Mouse (Mus musculus) neural tube, embryonic 14.5 days (tissue): ENCODE results near the gene Cilp2. TPM values are rescaled to one million over a fixed set of nuclear protein-coding genes. Genes with fewer than 3 reads are reported as not detected.

Source experiments
- ATAC-seq: fragments of 200-750 bp; cut with Nextera tagmentation; 2 replicates; pipeline ENCODE4 v1.8.0; 2017; ENCODE audit warnings: low read depth, mild to moderate bottlenecking, moderate TSS enrichment, moderate library complexity
- H3K27ac ChIP-seq: fragments of 300-500 bp; sonication (generic); 2 replicates; pipeline ENCODE4 v1.5.1; 2014; ENCODE audit warnings: low read depth, mild to moderate bottlenecking, control low read depth, low read length, moderate library complexity, mixed read lengths
- H3K27me3 ChIP-seq: fragments of 300-500 bp; sonication (generic); 2 replicates; pipeline ENCODE4 v1.6.1; 2014; ENCODE audit warnings: low read length; ENCODE audit not compliant: control insufficient read depth, insufficient read depth
- H3K36me3 ChIP-seq: fragments of 300-500 bp; sonication (generic); 2 replicates; pipeline ENCODE4 v1.6.1; 2014; ENCODE audit warnings: low read length, mixed read lengths; ENCODE audit not compliant: control insufficient read depth, insufficient read depth
- H3K4me1 ChIP-seq: fragments of 300-500 bp; sonication (generic); 2 replicates; pipeline ENCODE4 v1.6.1; 2014; ENCODE audit warnings: low read length; ENCODE audit not compliant: control insufficient read depth, insufficient read depth
- H3K4me2 ChIP-seq: fragments of 300-500 bp; sonication (generic); 2 replicates; pipeline ENCODE4 v1.6.1; 2014; ENCODE audit warnings: mild to moderate bottlenecking, low read depth, low read length, control low read depth
- H3K4me3 ChIP-seq: fragments of 300-500 bp; sonication (generic); 2 replicates; pipeline ENCODE4 v1.5.1; 2014; ENCODE audit warnings: low read depth, low read length, control low read depth, mixed read lengths
- H3K9ac ChIP-seq: fragments of 300-500 bp; sonication (generic); replicated peaks from 2 replicates; pipeline ENCODE4 v1.6.1; 2014; ENCODE audit warnings: low read depth, mild to moderate bottlenecking, control low read depth, low read length, mixed read lengths
- H3K9me3 ChIP-seq: fragments of 300-500 bp; sonication (generic); 2 replicates; pipeline ENCODE4 v1.6.1; 2016; ENCODE audit warnings: low read length; ENCODE audit not compliant: control insufficient read depth
- WGBS: fragments of 180-500 bp; shearing (Covaris S2); extraction: QIAGEN DNeasy Blood & Tissue Kit; methylation state at CpG from one replicate; pipeline ENCODE4 v1.1.7; 2014; 5-methylcytosine and 5-hydroxymethylcytosine counted together
- polyA plus RNA-seq: library from polyadenylated mRNA; unstranded; fragments of >200 nt; fragmentation: Nextera tagmentation; extraction: Ambion mirVana; gene quantifications from 2 replicates; pipeline ENCODE4 v1.2.1, GENCODE M21; 2014

Gene Cilp2
- polyA plus RNA-seq, 1 experiment from 2014 or later, result 3.5 TPM

DNA sequence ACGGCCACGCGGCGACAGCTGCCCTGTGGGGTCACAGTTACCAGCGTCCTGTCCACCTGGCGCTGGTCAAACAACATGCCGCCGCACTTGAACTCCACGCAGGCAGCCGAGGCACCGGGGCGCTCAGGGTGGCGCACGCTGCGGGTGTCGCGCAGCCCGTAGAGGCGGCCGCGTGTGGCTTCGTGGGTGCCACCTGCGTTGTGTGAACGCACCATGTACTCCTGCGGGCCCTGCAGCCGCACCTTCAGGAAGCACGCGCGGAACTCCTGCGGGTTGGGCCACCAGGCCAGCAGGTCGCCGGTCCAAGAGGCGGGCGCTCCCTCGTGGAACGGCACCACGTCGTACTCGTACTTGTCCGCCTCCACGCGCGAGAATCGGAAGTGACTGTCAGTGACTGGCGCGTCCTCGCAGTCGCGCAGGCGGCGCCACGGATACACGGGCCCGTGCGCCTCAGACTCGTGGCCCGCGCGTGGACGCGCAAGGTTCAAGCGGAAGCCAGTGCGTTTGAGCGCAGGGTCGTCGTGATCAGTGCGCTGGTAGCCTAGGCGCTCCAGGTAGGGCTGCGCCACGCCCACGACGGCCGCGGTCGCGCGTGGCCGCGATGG lies 6.1 kb downstream of the Cilp2 start:
- H3K27ac ChIP-seq, result no peak overlapping the region
- peak overlapping the region; percentile 37 for H3K4me3 ChIP-seq
- H3K27me3 ChIP-seq, result peaks cover 71% of the 10 kb centered on the region
- peak overlapping the region; percentile 49 for H3K4me2 ChIP-seq
- peak; percentile 21 for ATAC-seq
- 0 out of 2 replicates have a peak, but pooled peaks cover 2% of the 10 kb centered on the region for H3K4me1 ChIP-seq
- H3K36me3 ChIP-seq, result no peaks in the 10 kb centered on the region
- WGBS, result 14% methylated on average over 77 of the region's 79 CpGs
- H3K9me3 ChIP-seq, result no peaks in the 10 kb centered on the region
- no peak overlapping the region; the same call in 1 of the 2 replicates for H3K9ac ChIP-seq

DNA sequence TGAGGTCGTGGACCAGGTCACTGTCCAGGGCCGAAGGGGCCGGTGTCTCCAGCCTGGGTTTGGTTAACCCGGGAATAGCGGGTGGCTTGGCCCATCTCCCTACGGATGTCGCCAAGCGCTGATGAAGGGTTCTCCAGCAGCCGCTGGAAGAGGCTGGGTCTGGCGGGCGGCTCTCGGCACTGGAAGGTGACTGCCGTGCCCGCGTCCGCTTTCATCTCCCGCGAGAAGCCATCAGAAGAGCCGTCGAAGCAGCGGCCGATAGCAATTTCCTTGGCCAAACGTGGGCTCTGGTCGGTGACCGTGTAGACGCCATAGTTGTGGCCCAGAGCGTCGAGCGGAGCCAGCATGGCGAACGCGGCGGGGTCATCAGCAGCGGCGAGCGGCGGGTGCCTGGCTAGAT lies 6.6 kb downstream of the Cilp2 start:
- H3K36me3 ChIP-seq, result no peaks in the 10 kb centered on the region
- H3K4me2 ChIP-seq, result peak overlapping the region; percentile 49
- H3K4me1 ChIP-seq, result 0 out of 2 replicates have a peak, but pooled peaks cover 2% of the 10 kb centered on the region
- H3K27me3 ChIP-seq, result peaks cover 67% of the 10 kb centered on the region
- no peak overlapping the region for H3K27ac ChIP-seq
- H3K9ac ChIP-seq, result no peak overlapping the region
- H3K9me3 ChIP-seq, result no peaks in the 10 kb centered on the region
- ATAC-seq, result no peak
- H3K4me3 ChIP-seq, result peak overlapping the region; percentile 37
- WGBS, result 10% methylated on average over 37 of the region's 37 CpGs

DNA sequence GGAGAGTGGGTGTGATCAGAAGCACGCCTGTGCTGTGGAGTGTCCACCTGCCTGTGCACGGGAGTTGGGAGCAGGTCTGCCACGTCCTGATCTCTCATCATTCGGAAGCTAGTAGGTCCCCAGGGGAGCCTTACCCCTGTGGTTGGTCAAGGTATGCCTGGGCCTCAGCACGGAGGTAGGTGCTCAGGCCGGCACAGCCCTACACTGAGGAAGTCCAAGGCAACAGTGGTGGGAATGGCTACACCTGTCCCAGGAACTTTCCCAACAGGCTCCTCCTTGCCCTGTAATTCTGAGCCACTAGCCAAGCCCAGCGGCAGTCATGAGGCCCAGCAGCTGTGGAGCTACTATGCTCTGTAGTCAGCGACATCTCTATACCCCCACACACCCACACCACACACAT lies 7.8 kb downstream of the Cilp2 start:
- no peak for ATAC-seq
- 0 out of 2 replicates have a peak, but pooled peaks cover 2% of the 10 kb centered on the region for H3K4me1 ChIP-seq
- H3K9me3 ChIP-seq, result no peaks in the 10 kb centered on the region
- no peak overlapping the region for H3K27ac ChIP-seq
- H3K27me3 ChIP-seq, result peaks cover 55% of the 10 kb centered on the region
- no peak overlapping the region for H3K4me3 ChIP-seq
- no peak overlapping the region for H3K9ac ChIP-seq
- H3K36me3 ChIP-seq, result no peaks in the 10 kb centered on the region
- WGBS, result 58% methylated on average over 8 of the region's 8 CpGs
- no peak overlapping the region for H3K4me2 ChIP-seq

DNA sequence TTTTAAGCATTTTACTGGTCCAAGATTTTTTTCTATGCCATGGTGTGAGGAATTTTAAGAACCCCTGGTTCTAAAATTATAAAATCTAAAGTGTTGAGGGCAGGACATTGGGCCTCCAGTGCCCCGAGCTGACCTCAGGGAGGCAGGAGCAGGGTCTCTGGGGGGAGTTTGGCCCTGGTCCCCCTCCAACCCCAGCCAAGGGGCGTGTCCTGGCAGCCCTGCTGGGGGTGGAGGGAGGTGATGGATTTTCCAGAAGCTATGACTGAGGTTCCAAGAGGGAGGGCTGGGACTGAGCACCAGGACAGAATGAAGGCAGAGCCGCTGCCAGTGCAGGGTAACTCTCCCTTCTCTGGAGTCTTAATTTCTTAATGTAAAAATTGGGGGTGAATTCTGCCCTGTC lies 9.5 kb downstream of the Cilp2 start:
- Histone ChIP-seq H3K27me3 (peaks cover 39% of the 10 kb centered on the region), H3K4me3 (no peak overlapping the region), H3K9me3 (no peaks in the 10 kb centered on the region), H3K27ac (no peak overlapping the region), H3K36me3 (no peaks in the 10 kb centered on the region), H3K4me1 (0 out of 2 replicates have a peak, but pooled peaks cover 2% of the 10 kb centered on the region), H3K4me2 (no peak overlapping the region), H3K9ac (no peak overlapping the region)
- 71% methylated on average over 3 of the region's 3 CpGs for WGBS
- no peak for ATAC-seq

DNA sequence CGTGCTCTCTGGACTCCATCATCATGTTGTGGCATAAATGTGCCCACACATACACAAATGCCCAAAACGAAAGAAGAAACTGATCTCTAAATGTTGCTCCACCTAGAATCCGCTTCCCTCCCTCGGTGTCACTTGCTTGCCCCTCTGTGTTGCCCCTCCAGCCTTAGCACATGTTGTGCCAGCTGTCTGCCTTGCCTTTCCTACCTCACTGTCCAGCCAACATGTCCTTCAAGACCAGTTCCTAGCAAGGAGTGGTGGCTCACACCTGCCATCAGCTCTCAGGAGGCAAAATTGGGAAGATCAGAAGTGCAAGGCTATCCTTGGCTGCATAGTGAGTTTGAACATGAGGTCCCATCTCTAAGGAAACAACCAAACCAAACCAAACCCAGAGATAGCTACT lies 10.1 kb downstream of the Cilp2 start:
- H3K4me3 ChIP-seq, result no peak overlapping the region
- no peak overlapping the region for H3K27ac ChIP-seq
- 0 out of 2 replicates have a peak, but pooled peaks cover 2% of the 10 kb centered on the region for H3K36me3 ChIP-seq
- H3K9ac ChIP-seq, result no peak overlapping the region
- no peak overlapping the region for H3K4me2 ChIP-seq
- 85% methylated on average over 4 of the region's 4 CpGs for whole genome bisulfite sequencing
- H3K4me1 ChIP-seq, result 0 out of 2 replicates have a peak, but pooled peaks cover under 1% of the 10 kb centered on the region
- ATAC-seq, result no peak
- H3K9me3 ChIP-seq, result no peaks in the 10 kb centered on the region
- H3K27me3 ChIP-seq, result peaks cover 33% of the 10 kb centered on the region

DNA sequence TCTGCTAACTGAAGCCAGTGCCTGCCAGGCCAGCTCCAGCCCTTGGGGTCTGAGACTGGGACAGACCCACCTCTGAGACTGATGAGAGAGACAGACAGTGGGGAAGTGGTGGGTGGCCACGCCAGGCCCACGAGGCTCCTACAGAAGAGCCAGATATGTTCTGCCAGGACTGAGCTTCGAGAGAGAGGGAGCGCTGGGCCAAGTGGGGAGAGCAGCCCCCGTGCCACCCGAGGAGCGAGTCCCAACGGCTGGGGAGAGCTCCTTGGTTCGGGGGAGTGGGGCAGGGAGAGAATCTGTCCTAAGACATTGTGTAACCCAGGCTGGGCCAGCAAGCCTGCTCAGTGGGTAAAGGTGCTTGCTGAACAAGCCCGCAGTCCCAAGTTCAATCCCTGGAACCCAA lies 10.5 kb downstream of the Cilp2 start:
- Histone ChIP-seq H3K27me3 (peaks cover 29% of the 10 kb centered on the region), H3K4me3 (no peak overlapping the region), H3K9me3 (no peaks in the 10 kb centered on the region), H3K9ac (no peak overlapping the region), H3K4me1 (no peaks in the 10 kb centered on the region), H3K27ac (no peak overlapping the region), H3K36me3 (0 out of 2 replicates have a peak, but pooled peaks cover 3% of the 10 kb centered on the region), H3K4me2 (no peak overlapping the region)
- no peak for ATAC-seq
- WGBS, result 78% methylated on average over 10 of the region's 10 CpGs

DNA sequence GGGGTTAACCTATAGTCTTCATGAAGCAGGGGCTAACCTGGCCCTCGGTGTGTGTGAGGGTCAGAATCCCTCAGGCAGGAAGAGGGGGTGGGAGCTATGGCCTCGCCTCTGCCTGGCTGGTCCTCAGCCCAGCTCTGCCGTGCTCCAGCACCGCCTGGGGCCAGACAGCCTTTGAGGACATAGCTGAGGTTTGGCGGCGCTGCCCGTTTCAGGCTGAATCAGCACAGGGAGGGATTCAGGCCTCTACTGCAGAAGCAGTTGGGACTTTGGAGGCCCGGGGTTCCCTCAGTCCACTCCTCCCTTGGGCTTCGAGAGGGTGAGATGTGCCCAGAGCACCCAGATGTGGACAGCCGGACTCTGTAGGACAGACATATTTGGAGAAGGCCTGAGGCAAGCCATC lies 11.4 kb downstream of the Cilp2 start:
- peaks cover 20% of the 10 kb centered on the region for H3K27me3 ChIP-seq
- ATAC-seq, result no peak
- 45% methylated on average over 10 of the region's 10 CpGs for WGBS

DNA sequence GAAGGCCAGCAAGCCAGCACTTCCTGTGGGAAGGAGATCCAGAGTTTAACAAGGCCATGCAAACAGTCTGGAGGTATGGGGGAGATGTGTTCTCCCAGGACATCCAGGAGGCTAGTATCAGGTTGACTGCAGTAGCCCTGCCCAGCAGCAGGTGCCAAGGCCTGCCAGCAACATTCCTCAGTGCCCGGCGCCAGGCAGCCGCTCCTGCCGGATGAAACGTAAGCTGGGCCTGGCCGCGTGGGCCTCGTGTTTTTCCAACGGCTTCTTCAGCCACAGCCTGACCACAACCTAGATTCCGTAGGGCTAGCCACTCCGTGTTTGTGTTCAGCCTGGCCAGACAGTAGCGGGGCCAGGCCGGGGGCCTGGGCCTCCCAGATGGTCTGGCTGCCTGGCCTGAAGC lies 12.8 kb downstream of the Cilp2 start:
- ATAC-seq, result no peak
- WGBS, result 94% methylated on average over 13 of the region's 13 CpGs
- no peak overlapping the region for H3K9ac ChIP-seq
- H3K36me3 ChIP-seq, result 0 out of 2 replicates have a peak, but pooled peaks cover 8% of the 10 kb centered on the region
- no peaks in the 10 kb centered on the region for H3K9me3 ChIP-seq
- H3K4me2 ChIP-seq, result no peak overlapping the region
- no peak overlapping the region for H3K27ac ChIP-seq
- H3K4me3 ChIP-seq, result no peak overlapping the region
- peaks cover 6% of the 10 kb centered on the region for H3K27me3 ChIP-seq
- no peaks in the 10 kb centered on the region for H3K4me1 ChIP-seq

More for the DNA sequence above, 11.4 kb downstream of the Cilp2 start:
- 0 out of 2 replicates have a peak, but pooled peaks cover 8% of the 10 kb centered on the region for H3K36me3 ChIP-seq
- no peaks in the 10 kb centered on the region for H3K4me1 ChIP-seq
- H3K4me3 ChIP-seq, result no peak overlapping the region
- no peaks in the 10 kb centered on the region for H3K9me3 ChIP-seq
- no peak overlapping the region for H3K9ac ChIP-seq
- no peak overlapping the region for H3K27ac ChIP-seq
- no peak overlapping the region for H3K4me2 ChIP-seq

DNA sequence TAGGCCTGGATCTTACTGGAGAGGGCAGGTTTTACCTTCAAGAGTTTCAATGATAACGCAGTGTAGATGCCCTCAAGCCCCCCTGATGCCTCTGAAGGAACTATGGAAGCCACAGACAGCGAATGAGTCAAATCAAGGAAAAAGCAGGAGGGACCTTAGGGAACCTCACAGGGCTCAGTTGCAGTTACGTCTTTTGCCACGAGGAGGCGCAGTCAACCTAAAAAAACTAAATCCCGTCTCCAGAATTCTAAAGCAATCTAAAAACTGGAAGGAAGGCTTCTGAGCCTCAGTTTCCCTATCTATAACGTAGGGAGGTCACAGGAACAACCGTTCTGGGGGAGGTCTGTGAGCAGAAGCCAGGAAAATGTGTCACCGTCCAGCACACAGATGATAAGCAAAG lies 13.3 kb downstream of the Cilp2 start:
- no peak overlapping the region for H3K27ac ChIP-seq
- H3K4me2 ChIP-seq, result no peak overlapping the region
- H3K4me1 ChIP-seq, result no peaks in the 10 kb centered on the region
- H3K36me3 ChIP-seq, result 0 out of 2 replicates have a peak, but pooled peaks cover 8% of the 10 kb centered on the region
- no peaks in the 10 kb centered on the region for H3K9me3 ChIP-seq
- peaks cover under 1% of the 10 kb centered on the region; the same call in 1 of the 2 replicates for H3K27me3 ChIP-seq
- no peak overlapping the region for H3K4me3 ChIP-seq
- no peak overlapping the region for H3K9ac ChIP-seq
- WGBS, result 10% methylated on average over 9 of the region's 9 CpGs
- ATAC-seq, result no peak
